Mouse (Mus musculus) myocyte (in vitro differentiated cells): ENCODE measurements around the gene Ptdss2.

ENCODE experiments used
- E2F4 ChIP-seq: IDR thresholded peaks from one replicate; pipeline ENCODE4 v1.6.1; 2011; ENCODE audit warnings: mild to moderate bottlenecking, control low read depth, moderate library complexity; ENCODE audit not compliant: insufficient read depth
- MAX ChIP-seq: IDR thresholded peaks from one replicate; pipeline ENCODE4 v1.6.1; 2011; ENCODE audit warnings: low read depth, mild to moderate bottlenecking, control low read depth
- MYOD1 ChIP-seq, 3 experiments: IDR thresholded peaks; one replicate each; pipeline ENCODE4 v1.6.1; 2011; ENCODE audit warnings: control low read depth in 2 of 3, low read depth in 2 of 3, mild to moderate bottlenecking in 2 of 3, moderate library complexity in 1 of 3; ENCODE audit not compliant: insufficient read length in 2 of 3, control insufficient read depth in 1 of 3
- POLR2A ChIP-seq: IDR thresholded peaks from one replicate; pipeline ENCODE4 v1.6.1; 2011; ENCODE audit warnings: low read depth, mild to moderate bottlenecking, control low read depth, moderate library complexity; ENCODE audit not compliant: insufficient read length
- POLR2AphosphoS2 ChIP-seq: IDR thresholded peaks from one replicate; pipeline ENCODE4 v1.6.1; 2011; ENCODE audit warnings: low read depth, control low read depth; ENCODE audit not compliant: insufficient read length
- TCF3 ChIP-seq: IDR thresholded peaks from one replicate; pipeline ENCODE4 v1.6.1; 2011; ENCODE audit warnings: low read depth, control low read depth; ENCODE audit not compliant: insufficient read length
- USF1 ChIP-seq: IDR thresholded peaks from one replicate; pipeline ENCODE4 v1.6.1; 2011; ENCODE audit warnings: low read depth, mild to moderate bottlenecking, control low read depth, moderate library complexity

DNA sequence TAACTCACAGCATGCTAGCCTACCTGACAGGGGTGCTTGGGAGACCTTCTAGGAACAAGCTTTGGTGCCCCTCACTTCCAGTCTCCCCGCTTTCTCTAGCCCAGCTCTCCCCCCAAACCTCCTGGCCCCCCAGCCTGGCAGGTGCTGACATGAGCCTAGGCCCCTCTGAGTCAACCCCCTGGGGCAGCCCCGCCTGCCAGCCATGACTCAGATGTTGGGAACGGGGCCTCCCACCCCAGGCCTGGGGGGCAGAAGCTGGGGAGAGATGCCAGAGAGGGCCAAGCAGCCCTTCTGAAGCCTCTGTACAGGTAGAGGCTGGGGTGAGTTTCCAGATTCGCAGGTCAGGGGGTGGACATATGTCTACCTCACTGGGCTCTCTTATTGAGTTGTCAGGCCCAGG, 43.3 kb upstream of the Ptdss2 start:
- TF ChIP-seq E2F4 (no peak), MAX (no peak), POLR2A (no peak), MYOD1 (IDR thresholded peaks at IDR 0.05; ENCODE audit: control insufficient read depth in 1 of 3, insufficient read length in 2 of 3, low read depth in 2 of 3) (no peak), USF1 (no peak), POLR2AphosphoS2 (no peak), TCF3 (no peak)
